Mouse (Mus musculus) hindbrain, postnatal 0 days (tissue): ENCODE results near the gene Hjurp. TPM values are rescaled to one million over a fixed set of nuclear protein-coding genes. Genes with fewer than 3 reads are reported as not detected.

Source experiments
- ATAC-seq: fragments of 200-750 bp; cut with Nextera tagmentation; 2 replicates; pipeline ENCODE4 v1.8.0; 2017; ENCODE audit warnings: mild to moderate bottlenecking, moderate TSS enrichment, moderate library complexity
- DNase-seq: peaks from one replicate; pipeline ENCODE4 v3.0.0-alpha.2; 2015; ENCODE audit warnings: low spot score
- H3K27ac ChIP-seq: fragments of 300-500 bp; sonication (generic); 2 replicates; pipeline ENCODE4 v1.5.1; 2014; ENCODE audit warnings: mild to moderate bottlenecking
- H3K27me3 ChIP-seq: fragments of 300-500 bp; sonication (generic); 2 replicates; pipeline ENCODE4 v1.6.1; 2014; ENCODE audit warnings: low read length, mixed read lengths; ENCODE audit not compliant: insufficient read depth
- H3K36me3 ChIP-seq: fragments of 300-500 bp; sonication (generic); 2 replicates; pipeline ENCODE4 v1.6.1; 2014; ENCODE audit warnings: low read length, mixed read lengths; ENCODE audit not compliant: insufficient read depth
- H3K4me1 ChIP-seq: fragments of 300-500 bp; sonication (generic); 2 replicates; pipeline ENCODE4 v1.6.1; 2014; ENCODE audit warnings: antibody characterized with exemption, low read length, mixed read lengths; ENCODE audit not compliant: insufficient read depth
- H3K4me2 ChIP-seq: fragments of 300-500 bp; sonication (generic); 2 replicates; pipeline ENCODE4 v1.6.1; 2014; ENCODE audit warnings: low read depth, mild to moderate bottlenecking, low read length, moderate library complexity, mixed read lengths
- H3K4me3 ChIP-seq: fragments of 300-500 bp; sonication (generic); 2 replicates; pipeline ENCODE4 v1.5.1; 2014; ENCODE audit warnings: low read length
- H3K9ac ChIP-seq: fragments of 300-500 bp; sonication (generic); replicated peaks from 2 replicates; pipeline ENCODE4 v1.6.1; 2014; ENCODE audit warnings: mild to moderate bottlenecking, low read length, moderate library complexity, mixed read lengths
- H3K9me3 ChIP-seq: fragments of 300-500 bp; sonication (generic); 2 replicates; pipeline ENCODE4 v1.6.1; 2016; ENCODE audit warnings: low read length, mixed read lengths
- CTCF ChIP-seq: IDR thresholded peaks from 2 replicates; pipeline ENCODE4 v1.5.1; 2016; ENCODE audit warnings: antibody characterized with exemption, control low read depth, low read depth
- WGBS: fragments of 180-500 bp; shearing (Covaris S2); extraction: QIAGEN DNeasy Blood & Tissue Kit; methylation state at CpG from one replicate; pipeline ENCODE4 v1.1.7; 2014; 5-methylcytosine and 5-hydroxymethylcytosine counted together
- polyA plus RNA-seq: library from polyadenylated mRNA; unstranded; fragments of >200 nt; fragmentation: Nextera tagmentation; extraction: Ambion mirVana; gene quantifications from 2 replicates; pipeline ENCODE4 v1.2.1, GENCODE M21; 2015
- total RNA-seq: library from RNA; depleted of rRNA; stranded (reverse); fragments of >200 nt; gene quantifications from 2 replicates; pipeline ENCODE4 v1.2.3, GENCODE M21; 2014

Hjurp gene
- total and polyA plus RNA-seq, 2 experiments from 2014 or later: 47.2 to 86.3 TPM

GRCm38 (mm10) chr1:88250023-88250422 lies 27.4 kb downstream of the Hjurp start:
- H3K4me1 ChIP-seq: no peaks in the 10 kb centered on the region
- 80% methylated on average over 5 of the region's 5 CpGs for WGBS

GRCm38 (mm10) chr1:88249596-88249995 lies 27.8 kb downstream of the Hjurp start:
- 76% methylated on average over 7 of the region's 7 CpGs for WGBS
- H3K36me3 ChIP-seq: no peaks in the 10 kb centered on the region
- H3K4me3 ChIP-seq: no peak overlapping the region

More at GRCm38 (mm10) chr1:88250023-88250422, 27.4 kb downstream of the Hjurp start:
- H3K4me2 ChIP-seq: no peak overlapping the region
- H3K9ac ChIP-seq: no peak overlapping the region
- ATAC-seq (no peak), DNase-seq (no peak)
- no peaks in the 10 kb centered on the region for H3K27me3 ChIP-seq
- H3K27ac ChIP-seq: no peak overlapping the region
- no peaks in the 10 kb centered on the region for H3K36me3 ChIP-seq
- H3K9me3 ChIP-seq: peaks cover 79% of the 10 kb centered on the region
- TF ChIP-seq CTCF: no peak
- H3K4me3 ChIP-seq: no peak overlapping the region

GRCm38 (mm10) chr1:88248658-88249057 lies 28.8 kb downstream of the Hjurp start:
- no peak overlapping the region for H3K4me3 ChIP-seq
- no peaks in the 10 kb centered on the region for H3K27me3 ChIP-seq
- no peak for ATAC-seq
- no peak for TF ChIP-seq CTCF
- H3K36me3 ChIP-seq: no peaks in the 10 kb centered on the region
- H3K9ac ChIP-seq: no peak overlapping the region
- H3K9me3 ChIP-seq: peaks cover 86% of the 10 kb centered on the region
- no peak for DNase-seq
- H3K27ac ChIP-seq: no peak overlapping the region
- H3K4me2 ChIP-seq: no peak overlapping the region
- H3K4me1 ChIP-seq: no peaks in the 10 kb centered on the region
- 69% methylated on average over 4 of the region's 4 CpGs for WGBS

More at GRCm38 (mm10) chr1:88249596-88249995, 27.8 kb downstream of the Hjurp start:
- Histone ChIP-seq H3K27ac (no peak overlapping the region), H3K9ac (no peak overlapping the region), H3K4me1 (no peaks in the 10 kb centered on the region), H3K4me2 (no peak overlapping the region), H3K27me3 (no peaks in the 10 kb centered on the region), H3K9me3 (peaks cover 81% of the 10 kb centered on the region)
- no peak for TF ChIP-seq CTCF
- ATAC-seq: 0 out of 2 replicates have a peak, but pooled peaks have one; percentile 4
- no peak for DNase-seq

GRCm38 (mm10) chr1:88247660-88248059 lies 29.8 kb downstream of the Hjurp start:
- DNase-seq (no peak), ATAC-seq (no peak)
- no peak for TF ChIP-seq CTCF
- Histone ChIP-seq H3K4me2 (no peak overlapping the region), H3K36me3 (no peaks in the 10 kb centered on the region), H3K9me3 (peaks cover 94% of the 10 kb centered on the region), H3K27ac (no peak overlapping the region), H3K4me3 (no peak overlapping the region), H3K27me3 (no peaks in the 10 kb centered on the region), H3K9ac (no peak overlapping the region), H3K4me1 (no peaks in the 10 kb centered on the region)
- 46% methylated on average over 2 of the region's 2 CpGs for WGBS

- Histone ChIP-seq H3K4me2 (no peak overlapping the region), H3K36me3 (no peaks in the 10 kb centered on the region), H3K4me3 (no peak overlapping the region), H3K27ac (no peak overlapping the region), H3K9me3 (peaks cover 98% of the 10 kb centered on the region), H3K9ac (no peak overlapping the region), H3K4me1 (no peaks in the 10 kb centered on the region), H3K27me3 (no peaks in the 10 kb centered on the region)
- no peak for TF ChIP-seq CTCF
- ATAC-seq (no peak), DNase-seq (no peak)
- 44% methylated on average over 6 of the region's 6 CpGs for WGBS
Observed at GRCm38 (mm10) chr1:88246386-88246785, 31.0 kb downstream of the Hjurp start.

- ATAC-seq: no peak
- no peaks in the 10 kb centered on the region for H3K36me3 ChIP-seq
- no peak overlapping the region for H3K4me3 ChIP-seq
- H3K9me3 ChIP-seq: peaks cover 99% of the 10 kb centered on the region
- no peak for DNase-seq
- H3K4me1 ChIP-seq: no peaks in the 10 kb centered on the region
- H3K9ac ChIP-seq: no peak overlapping the region
- TF ChIP-seq CTCF: no peak
- WGBS: 78% methylated on average over 6 of the region's 6 CpGs
- no peak overlapping the region for H3K4me2 ChIP-seq
- no peaks in the 10 kb centered on the region for H3K27me3 ChIP-seq
- H3K27ac ChIP-seq: no peak overlapping the region
Observed at GRCm38 (mm10) chr1:88245881-88246280, 31.6 kb downstream of the Hjurp start.

GRCm38 (mm10) chr1:88243861-88244260 lies 33.6 kb downstream of the Hjurp start:
- DNase-seq: no peak
- Histone ChIP-seq H3K4me1 (no peaks in the 10 kb centered on the region), H3K36me3 (no peaks in the 10 kb centered on the region), H3K4me2 (no peak overlapping the region), H3K27ac (no peak overlapping the region), H3K9ac (no peak overlapping the region), H3K9me3 (peaks cover 99% of the 10 kb centered on the region), H3K27me3 (no peaks in the 10 kb centered on the region), H3K4me3 (no peak overlapping the region)
- ATAC-seq: no peak
- WGBS: 63% methylated on average over 5 of the region's 5 CpGs
- no peak for TF ChIP-seq CTCF
